Mouse (Mus musculus): ENCODE results near the gene Gm7982.
"Not testable (repeated sequence)": the region's sequence is repeated elsewhere in the genome, so short reads cannot be mapped to it uniquely, and the experiment has no call there.

The Gm7982 gene

DNA sequence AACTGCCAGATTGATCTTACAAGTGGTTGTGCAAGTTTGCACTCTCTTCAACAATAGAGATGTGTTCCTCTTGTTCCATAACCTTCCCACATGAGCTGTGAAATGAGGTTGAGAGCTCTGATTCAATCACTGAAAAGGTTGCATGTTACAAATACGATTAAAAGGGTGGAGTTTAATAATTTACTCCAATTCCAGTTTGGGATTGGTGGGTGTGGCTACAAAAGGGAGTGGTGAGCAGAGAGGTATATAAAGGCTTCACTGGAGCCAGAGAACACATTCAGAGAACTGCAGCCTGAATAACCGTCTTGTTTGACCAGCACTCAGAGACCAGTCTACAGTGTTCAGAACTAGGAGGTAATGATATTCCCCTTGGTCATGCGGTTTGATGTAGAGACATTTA lies at the start of gene Gm7982:
Gm7982 (plus strand) TSS at position 301 of the 400 bp plus-strand sequence.
- DNase-seq: not testable (repeated sequence)

DNA sequence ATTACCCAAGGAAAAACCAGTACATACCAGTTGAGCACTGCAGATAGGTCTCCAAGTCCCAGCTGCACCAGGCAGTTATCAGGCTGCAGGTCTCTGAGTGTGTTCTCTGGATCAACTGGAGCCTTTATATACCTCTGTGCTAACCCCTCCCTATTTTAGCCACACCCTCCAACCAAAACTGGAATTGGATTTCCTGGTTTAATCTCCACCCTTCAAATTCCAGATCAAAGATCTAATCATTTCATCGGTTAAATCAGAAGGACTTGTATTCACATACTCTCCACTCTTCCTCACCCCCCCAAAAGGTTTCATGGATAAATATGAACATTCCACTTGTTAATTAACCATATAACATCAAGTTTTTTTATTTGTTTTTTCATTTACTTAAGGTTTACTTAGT lies 5.7 kb upstream of the Gm7982 start, which contains the start of gene Gm7978:
Gm7978 (minus strand) TSS at position 101 of the 400 bp plus-strand sequence.
- not testable (repeated sequence) for DNase-seq

- not testable (repeated sequence) for DNase-seq
Measured at GRCm38 (mm10) chr5:95775690-95776089, 33.9 kb downstream of the Gm7982 start, which contains the start of gene E330014E10Rik. Gene E330014E10Rik, plus strand, starts transcription at chr5:95775990.

Measured in thymus, adult 18-20 months (tissue).